Mouse (Mus musculus): ENCODE data around the gene Gm42669. TPM values are rescaled to one million over a fixed set of nuclear protein-coding genes. Genes with fewer than 3 reads are reported as not detected.
A peak's percentile ranks its signal among the peaks of the same experiment; 100 is the strongest.

The Gm42669 gene
- polyA plus RNA-seq, 1 experiment from 2014 or later = 0.48 TPM

- Histone ChIP-seq H3K4me1 (no peaks in the 10 kb centered on the region), H3K9me3 (replicated peaks) (no peaks in the 10 kb centered on the region), H3K27ac (no peak overlapping the region), H3K27me3 (no peaks in the 10 kb centered on the region), H3K36me3 (no peaks in the 10 kb centered on the region), H3K9ac (no peak overlapping the region), H3K4me3 (replicated peaks) (no peak overlapping the region), H3K4me2 (no peak overlapping the region)
- WGBS = 79% methylated on average over 10 of the region's 10 CpGs
- no peak for ATAC-seq (replicated peaks; ENCODE audit: low FRiP score)
These were observed 16.9 kb downstream of the Gm42669 start for GRCm38 (mm10) chr5:107524281-107524680.

- H3K9ac ChIP-seq = no peak overlapping the region
- WGBS = 80% methylated on average over 3 of the region's 3 CpGs
- no peak overlapping the region for H3K4me3 ChIP-seq (replicated peaks)
- no peak overlapping the region for H3K4me2 ChIP-seq
- no peak for ATAC-seq (replicated peaks; ENCODE audit: low FRiP score)
- H3K27me3 ChIP-seq = no peaks in the 10 kb centered on the region
- no peaks in the 10 kb centered on the region for H3K4me1 ChIP-seq
- H3K36me3 ChIP-seq = no peaks in the 10 kb centered on the region
- H3K9me3 ChIP-seq (replicated peaks) = no peaks in the 10 kb centered on the region
- no peak overlapping the region for H3K27ac ChIP-seq
These were observed 21.4 kb downstream of the Gm42669 start for GRCm38 (mm10) chr5:107528856-107529255.

- Histone ChIP-seq H3K4me2 (no peak overlapping the region), H3K9me3 (replicated peaks) (no peaks in the 10 kb centered on the region), H3K4me3 (replicated peaks) (no peak overlapping the region), H3K4me1 (no peaks in the 10 kb centered on the region), H3K27ac (no peak overlapping the region), H3K27me3 (no peaks in the 10 kb centered on the region), H3K36me3 (no peaks in the 10 kb centered on the region), H3K9ac (no peak overlapping the region)
- WGBS = 68% methylated on average over 2 of the region's 2 CpGs
- ATAC-seq (replicated peaks; ENCODE audit: low FRiP score) = no peak
These were observed 26.2 kb downstream of the Gm42669 start for GRCm38 (mm10) chr5:107533590-107533989.

GRCm38 (mm10) chr5:107534581-107534980 lies 27.2 kb downstream of the Gm42669 start, which contains the start of gene 1700028K03Rik:
Gene 1700028K03Rik (plus strand): TSS chr5:107534709.
- Histone ChIP-seq H3K27me3 (no peaks in the 10 kb centered on the region), H3K4me3 (replicated peaks) (no peak within 1 kb of the TSS), H3K9me3 (replicated peaks) (no peaks in the 10 kb centered on the region), H3K27ac (no peak within 1 kb of the TSS), H3K4me2 (no peak within 1 kb of the TSS), H3K36me3 (no peaks in the 10 kb centered on the region), H3K9ac (no peak within 1 kb of the TSS), H3K4me1 (no peaks in the 10 kb centered on the region)
- ATAC-seq (replicated peaks; ENCODE audit: low FRiP score) = no peak
- 84% methylated on average over 15 of the region's 15 CpGs for WGBS

- Histone ChIP-seq H3K4me3 (replicated peaks) (no peak overlapping the region), H3K4me2 (no peak overlapping the region), H3K9me3 (replicated peaks) (no peaks in the 10 kb centered on the region), H3K36me3 (no peaks in the 10 kb centered on the region), H3K4me1 (peaks cover 8% of the 10 kb centered on the region; the same call in 1 of the 2 replicates), H3K9ac (no peak overlapping the region), H3K27me3 (no peaks in the 10 kb centered on the region), H3K27ac (no peak overlapping the region)
- peak; percentile 64 for ATAC-seq (replicated peaks; ENCODE audit: low FRiP score)
- 19% methylated on average over 7 of the region's 7 CpGs for whole genome bisulfite sequencing
These were observed 34.3 kb downstream of the Gm42669 start for GRCm38 (mm10) chr5:107541696-107542095.

- Histone ChIP-seq H3K27me3 (no peaks in the 10 kb centered on the region), H3K9ac (no peak overlapping the region), H3K36me3 (peaks cover 13% of the 10 kb centered on the region), H3K27ac (no peak overlapping the region), H3K4me3 (replicated peaks) (no peak overlapping the region), H3K4me1 (peaks cover 8% of the 10 kb centered on the region; the same call in 1 of the 2 replicates), H3K4me2 (no peak overlapping the region), H3K9me3 (replicated peaks) (no peaks in the 10 kb centered on the region)
- 83% methylated on average over 4 of the region's 4 CpGs for WGBS
- no peak for ATAC-seq (replicated peaks; ENCODE audit: low FRiP score)
These were observed 38.5 kb downstream of the Gm42669 start for GRCm38 (mm10) chr5:107545927-107546326.

- Histone ChIP-seq H3K4me3 (replicated peaks) (no peak overlapping the region), H3K4me1 (no peaks in the 10 kb centered on the region), H3K9me3 (replicated peaks) (no peaks in the 10 kb centered on the region), H3K9ac (no peak overlapping the region), H3K4me2 (no peak overlapping the region), H3K27me3 (no peaks in the 10 kb centered on the region), H3K36me3 (peaks cover 26% of the 10 kb centered on the region), H3K27ac (no peak overlapping the region)
- ATAC-seq (replicated peaks; ENCODE audit: low FRiP score) = no peak
- WGBS = 88% methylated on average over 3 of the region's 3 CpGs
These were observed 40.5 kb downstream of the Gm42669 start for GRCm38 (mm10) chr5:107547955-107548354.

GRCm38 (mm10) chr5:107548444-107548843 lies 41.0 kb downstream of the Gm42669 start:
- H3K4me3 ChIP-seq (replicated peaks) = no peak overlapping the region
- no peaks in the 10 kb centered on the region for H3K9me3 ChIP-seq (replicated peaks)
- no peak overlapping the region for H3K4me2 ChIP-seq
- WGBS = 89% methylated on average over 3 of the region's 3 CpGs
- H3K27me3 ChIP-seq = no peaks in the 10 kb centered on the region
- no peak overlapping the region for H3K9ac ChIP-seq
- no peak for ATAC-seq (replicated peaks; ENCODE audit: low FRiP score)
- peaks cover 27% of the 10 kb centered on the region for H3K36me3 ChIP-seq
- H3K27ac ChIP-seq = no peak overlapping the region
- no peaks in the 10 kb centered on the region for H3K4me1 ChIP-seq

- Histone ChIP-seq H3K4me1 (no peaks in the 10 kb centered on the region), H3K27me3 (no peaks in the 10 kb centered on the region), H3K27ac (no peak overlapping the region), H3K4me3 (replicated peaks) (no peak overlapping the region), H3K9ac (no peak overlapping the region), H3K9me3 (replicated peaks) (no peaks in the 10 kb centered on the region), H3K4me2 (no peak overlapping the region), H3K36me3 (peaks cover 48% of the 10 kb centered on the region)
- no peak for ATAC-seq (replicated peaks; ENCODE audit: low FRiP score)
- WGBS = 42% methylated on average over 5 of the region's 5 CpGs
These were observed 46.9 kb downstream of the Gm42669 start for GRCm38 (mm10) chr5:107554336-107554735.

- Histone ChIP-seq H3K4me1 (no peaks in the 10 kb centered on the region), H3K4me3 (replicated peaks) (no peak overlapping the region), H3K27ac (no peak overlapping the region), H3K4me2 (no peak overlapping the region), H3K27me3 (no peaks in the 10 kb centered on the region), H3K9me3 (replicated peaks) (no peaks in the 10 kb centered on the region), H3K36me3 (peaks cover 60% of the 10 kb centered on the region), H3K9ac (no peak overlapping the region)
- no peak for ATAC-seq (replicated peaks; ENCODE audit: low FRiP score)
- WGBS = 85% methylated on average over 3 of the region's 3 CpGs
These were observed 49.5 kb downstream of the Gm42669 start for GRCm38 (mm10) chr5:107556969-107557368.

- Histone ChIP-seq H3K4me2 (no peak overlapping the region), H3K9ac (no peak overlapping the region), H3K4me3 (replicated peaks) (no peak overlapping the region), H3K4me1 (no peaks in the 10 kb centered on the region), H3K27me3 (no peaks in the 10 kb centered on the region), H3K27ac (no peak overlapping the region), H3K9me3 (replicated peaks) (no peaks in the 10 kb centered on the region), H3K36me3 (peaks cover 77% of the 10 kb centered on the region)
- no peak for ATAC-seq (replicated peaks; ENCODE audit: low FRiP score)
- 97% methylated on average over 9 of the region's 9 CpGs for WGBS
These were observed 61.7 kb downstream of the Gm42669 start for GRCm38 (mm10) chr5:107569148-107569547.

GRCm38 (mm10) chr5:107597301-107598077 lies 90.1 kb downstream of the Gm42669 start, which contains the start of the genes Rpap2 and Glmn:
Gene Rpap2 (plus strand): TSS chr5:107597373.
Gene Glmn (minus strand): TSS chr5:107597888.
- H3K4me3 ChIP-seq (replicated peaks) = peak within 1 kb of the TSS; percentile 83
- peak within 1 kb of the TSS; percentile 92 for H3K27ac ChIP-seq
- peaks cover 7% of the 10 kb centered on the region; the same call in 1 of the 2 replicates for H3K4me1 ChIP-seq
- peak; percentile 97 for ATAC-seq (replicated peaks; ENCODE audit: low FRiP score)
- peaks cover 22% of the 10 kb centered on the region for H3K36me3 ChIP-seq
- peak within 1 kb of the TSS; percentile 85 for H3K9ac ChIP-seq
- peak within 1 kb of the TSS; percentile 60 for H3K4me2 ChIP-seq
- H3K27me3 ChIP-seq = no peaks in the 10 kb centered on the region
- WGBS = under 1% methylated on average over 64 of the region's 64 CpGs
- H3K9me3 ChIP-seq (replicated peaks) = no peaks in the 10 kb centered on the region

All from kidney, embryonic 15.5 days (tissue).